Mouse (Mus musculus): ENCODE measurements around the gene Vamp9. TPM values are rescaled to one million over a fixed set of nuclear protein-coding genes. Genes with fewer than 3 reads are reported as not detected.

The Vamp9 gene
- polyA plus RNA-seq, 1 experiment from 2014 or later = 0.56 TPM

DNA sequence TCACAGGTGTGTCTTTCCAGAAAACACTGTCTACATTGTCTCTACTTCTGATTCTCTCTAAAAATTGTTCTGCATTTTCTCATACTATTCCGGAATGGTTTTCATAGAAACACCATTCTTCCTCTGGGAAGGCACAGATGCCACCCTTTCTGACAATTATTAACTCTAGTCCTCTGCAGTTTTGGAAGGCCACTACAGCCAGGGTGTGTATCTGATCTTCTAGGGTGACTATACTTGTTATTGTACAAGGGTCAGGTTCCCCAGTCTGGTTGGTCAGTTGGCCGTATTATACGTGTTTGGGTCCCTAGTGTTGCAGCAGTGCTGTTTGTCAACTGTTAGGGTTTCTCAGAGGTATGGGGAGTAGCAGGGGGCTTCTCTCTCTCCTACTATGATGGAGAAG lies 88.6 kb downstream of the Vamp9 start:
- Histone ChIP-seq H3K27ac (no peak overlapping the region), H3K4me3 (replicated peaks) (no peak overlapping the region), H3K4me2 (no peak overlapping the region), H3K36me3 (replicated peaks) (no peaks in the 10 kb centered on the region), H3K4me1 (no peaks in the 10 kb centered on the region), H3K9ac (no peak overlapping the region), H3K9me3 (no peaks in the 10 kb centered on the region), H3K27me3 (no peaks in the 10 kb centered on the region)
- WGBS = 92% methylated on average over 3 of the region's 3 CpGs
- ATAC-seq (ENCODE audit: low FRiP score) = no peak

DNA sequence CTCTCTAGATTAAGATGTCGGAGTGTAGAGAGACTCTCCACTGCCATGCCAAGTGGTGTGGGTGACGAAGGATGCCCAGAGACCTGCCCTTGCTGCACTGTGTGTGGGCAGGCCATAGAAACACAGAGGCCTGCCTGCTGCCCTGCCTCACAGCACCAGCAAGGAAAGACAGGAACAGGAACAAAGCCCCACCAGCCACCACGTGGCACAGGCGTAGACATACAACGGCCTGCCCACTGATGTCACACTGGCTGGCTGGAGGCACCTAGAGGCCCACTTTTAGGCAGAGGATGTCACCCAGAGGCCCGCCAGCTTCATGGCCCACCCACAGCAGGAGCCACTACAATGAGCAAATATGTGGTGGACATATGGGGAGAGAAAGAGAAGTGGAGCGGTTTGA lies 94.0 kb downstream of the Vamp9 start:
- WGBS = 81% methylated on average over 7 of the region's 7 CpGs
- H3K27me3 ChIP-seq = no peaks in the 10 kb centered on the region
- no peak overlapping the region for H3K27ac ChIP-seq
- no peak for ATAC-seq (ENCODE audit: low FRiP score)
- H3K9ac ChIP-seq = no peak overlapping the region
- no peaks in the 10 kb centered on the region for H3K4me1 ChIP-seq
- H3K36me3 ChIP-seq (replicated peaks) = no peaks in the 10 kb centered on the region
- H3K4me3 ChIP-seq (replicated peaks) = no peak overlapping the region
- no peaks in the 10 kb centered on the region for H3K9me3 ChIP-seq
- H3K4me2 ChIP-seq = no peak overlapping the region

DNA sequence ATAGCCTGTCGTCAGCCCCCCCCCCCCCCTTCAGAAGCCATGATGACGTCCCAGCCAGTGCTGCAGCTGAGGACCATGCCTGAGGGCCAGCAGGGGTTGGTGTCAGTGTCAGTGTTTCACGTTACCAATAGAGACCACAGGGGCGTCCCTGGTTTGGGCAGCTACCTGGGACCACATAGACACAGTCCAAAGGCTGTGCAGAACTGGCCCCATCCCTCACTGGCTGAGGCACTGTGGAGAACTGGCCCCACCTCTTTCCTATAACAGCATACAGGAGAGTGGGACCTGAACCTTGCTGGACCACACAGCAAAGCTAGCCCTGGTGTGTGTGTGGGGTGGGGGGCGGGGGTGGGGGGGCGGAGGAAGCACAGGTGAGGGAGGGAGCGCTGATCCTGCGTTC lies 94.4 kb downstream of the Vamp9 start:
- H3K36me3 ChIP-seq (replicated peaks) = no peaks in the 10 kb centered on the region
- H3K27ac ChIP-seq = no peak overlapping the region
- 58% methylated on average over 7 of the region's 8 CpGs for WGBS
- H3K4me2 ChIP-seq = no peak overlapping the region
- ATAC-seq (ENCODE audit: low FRiP score) = no peak
- H3K27me3 ChIP-seq = no peaks in the 10 kb centered on the region
- no peaks in the 10 kb centered on the region for H3K9me3 ChIP-seq
- no peaks in the 10 kb centered on the region for H3K4me1 ChIP-seq
- H3K4me3 ChIP-seq (replicated peaks) = no peak overlapping the region
- no peak overlapping the region for H3K9ac ChIP-seq

Other genes with a start within 250 kb of the Vamp9 start
- gene Rasgef1b, start 177.2 kb upstream of the Vamp9 start, polyA plus RNA-seq (2016; fragmentation: Nextera tagmentation; extraction: Ambion mirVana) = 36.6 and 36.9 TPM in 2 replicates
- 464 and 515 TPM in 2 replicates for gene Hnrnpd, start 72.7 kb downstream of the Vamp9 start, polyA plus RNA-seq (2016; fragmentation: Nextera tagmentation; extraction: Ambion mirVana)
- gene 4930524J08Rik, start 72.8 kb downstream of the Vamp9 start, polyA plus RNA-seq (2016; fragmentation: Nextera tagmentation; extraction: Ambion mirVana) = 2.3 and 3.0 TPM in 2 replicates
- gene Hnrnpdl, start 133.4 kb downstream of the Vamp9 start, polyA plus RNA-seq (2016; fragmentation: Nextera tagmentation; extraction: Ambion mirVana) = 284 and 293 TPM in 2 replicates
- gene Enoph1, start 133.7 kb downstream of the Vamp9 start, polyA plus RNA-seq (2016; fragmentation: Nextera tagmentation; extraction: Ambion mirVana) = 43.8 and 45.0 TPM in 2 replicates

Data from forebrain, embryonic 12.5 days (tissue).